ENCODE assay signal across 18 mouse cellular contexts in genomic region chr8:82400376-82400775, GRCm38 (mm10). TPM values are rescaled to one million over a fixed set of nuclear protein-coding genes. Genes with fewer than 3 reads are reported as not detected.
DNase-seq lines count a peak whose midpoint lies in the region; ATAC-seq and TF ChIP-seq lines count a peak whose summit lies in the region.
"Had no signal": no experiment of that assay in that cellular context is flagged by ENCODE, and none has a peak within 500 bp of the region (broad histone marks: within the 10 kb centered on the region; RNA-seq: fewer than 3 reads in every experiment).

No protein-coding gene starts in this region.

- TF ChIP-seq EP300 in MEL (IDR thresholded peaks at IDR 0.05; ENCODE audit: low read depth in 1 of 2, low read length in 2 of 2), result no peak

- H3K4me3 ChIP-seq in heart, embryonic 15.5 days, result peak overlapping the region; percentile 20; the same call in 1 of the 2 replicates
- 0 out of 2 replicates have a peak overlapping the region, but pooled peaks have one; percentile 2 for H3K4me3 ChIP-seq in lung, embryonic 14.5 days (ENCODE audit: low read depth, low read length)
- no peak overlapping the region for H3K4me3 ChIP-seq in MEL (ENCODE audit: control insufficient read depth in 1 of 2, insufficient read depth in 1 of 2, low read depth in 2 of 2, low read length in 2 of 2)
- H3K4me3 ChIP-seq: layer of hippocampus, adult 2 months; limb, embryonic 10.5 days; midbrain, embryonic 12.5 days; neural tube, embryonic 15.5 days had no signal

- H3K27ac ChIP-seq in heart, embryonic 15.5 days, result no peak overlapping the region
- H3K27ac ChIP-seq in lung, embryonic 14.5 days (ENCODE audit: low read depth), result no peak overlapping the region
- H3K27ac ChIP-seq in MEL (ENCODE audit: control insufficient read depth, low read depth, low read length), result no peak overlapping the region
- H3K27ac ChIP-seq: layer of hippocampus, adult 2 months; limb, embryonic 10.5 days; midbrain, embryonic 12.5 days; neural tube, embryonic 15.5 days had no signal

- no peak for TF ChIP-seq POLR2A in MEL (IDR thresholded peaks at IDR 0.05; ENCODE audit: control insufficient read depth in 1 of 2, insufficient read depth in 1 of 2, low read depth in 1 of 2, low read length in 2 of 2, poor library complexity in 1 of 2)

- H3K4me1 ChIP-seq in heart, embryonic 15.5 days (replicated peaks), result peaks cover 11% of the 10 kb centered on the region
- H3K4me1 ChIP-seq in lung, embryonic 14.5 days (ENCODE audit: insufficient read depth), result 0 out of 2 replicates have a peak, but pooled peaks cover 5% of the 10 kb centered on the region
- H3K4me1 ChIP-seq in MEL (ENCODE audit: control insufficient read depth in 1 of 2, insufficient read depth in 2 of 2, low read length in 2 of 2), result peaks cover 2% of the 10 kb centered on the region in 2 experiments; a peak in 2 of 4 replicates

- WGBS in heart, embryonic 15.5 days, result 20% methylated on average over 2 of the region's 2 CpGs
- WGBS in lung, embryonic 14.5 days, result 2% methylated on average over 2 of the region's 2 CpGs

- H3K4me2 ChIP-seq in heart, embryonic 15.5 days, result peak overlapping the region; percentile 33
- H3K4me2 ChIP-seq in lung, embryonic 14.5 days, result peak overlapping the region; percentile 50
- H3K4me2 ChIP-seq: midbrain, embryonic 12.5 days; neural tube, embryonic 15.5 days had no signal

- no peaks in the 10 kb centered on the region for H3K36me3 ChIP-seq in heart, embryonic 15.5 days
- no peaks in the 10 kb centered on the region for H3K36me3 ChIP-seq in lung, embryonic 14.5 days (ENCODE audit: insufficient read depth)
- H3K36me3 ChIP-seq in MEL (ENCODE audit: control insufficient read depth in 1 of 2, insufficient read depth in 2 of 2, low read length in 2 of 2), result peaks cover 0 to 4% of the 10 kb centered on the region in 2 experiments; a peak in 2 of 4 replicates
- H3K36me3 ChIP-seq: limb, embryonic 10.5 days; midbrain, embryonic 12.5 days; neural tube, embryonic 15.5 days had no signal

- no peak for TF ChIP-seq CTCF in lung, embryonic 14.5 days (IDR thresholded peaks at IDR 0.05; ENCODE audit: low read depth)
- TF ChIP-seq CTCF in MEL (IDR thresholded peaks at IDR 0.05 in 2 of 3, conservative IDR thresholded peaks at IDR 0.05 in 1 of 3; ENCODE audit: control insufficient read depth in 1 of 3, insufficient read depth in 1 of 3, low read depth in 2 of 3, low read length in 3 of 3, poor library complexity in 1 of 3, severe bottlenecking in 1 of 3), result no peak

- ATAC-seq in heart, embryonic 15.5 days (replicated peaks; ENCODE audit: insufficient number of reproducible peaks, insufficient read depth, low FRiP score, low read depth), result no peak
- no peak for ATAC-seq in lung, embryonic 14.5 days (ENCODE audit: insufficient read depth)
- ATAC-seq: hindbrain, embryonic 16.5 days; lung, postnatal 0 days; Patski had no signal

- TF ChIP-seq RAD21 in MEL (IDR thresholded peaks at IDR 0.05; ENCODE audit: low read depth, low read length), result no peak

- H3K79me2 ChIP-seq in MEL (ENCODE audit: control insufficient read depth, insufficient read depth, low read length, poor library complexity), result no peaks in the 10 kb centered on the region

- H3K27me3 ChIP-seq in heart, embryonic 15.5 days, result no peaks in the 10 kb centered on the region
- no peaks in the 10 kb centered on the region for H3K27me3 ChIP-seq in lung, embryonic 14.5 days (ENCODE audit: insufficient read depth, low read length)
- H3K27me3 ChIP-seq in MEL (ENCODE audit: control insufficient read depth in 1 of 2, insufficient read depth in 2 of 2, low read length in 2 of 2), result no peaks in the 10 kb centered on the region
- H3K27me3 ChIP-seq: midbrain, embryonic 12.5 days; neural tube, embryonic 15.5 days; Patski had no signal

- no peak overlapping the region for H3K9ac ChIP-seq in heart, embryonic 15.5 days
- no peak overlapping the region for H3K9ac ChIP-seq in lung, embryonic 14.5 days
- H3K9ac ChIP-seq in MEL (ENCODE audit: control insufficient read depth, low read depth, low read length, poor library complexity, severe bottlenecking), result no peak overlapping the region
- H3K9ac ChIP-seq: midbrain, embryonic 12.5 days; neural tube, embryonic 15.5 days had no signal

- no peaks in the 10 kb centered on the region for H3K9me3 ChIP-seq in heart, embryonic 15.5 days (replicated peaks)
- H3K9me3 ChIP-seq in lung, embryonic 14.5 days (ENCODE audit: low read depth, low read length), result no peaks in the 10 kb centered on the region
- no peaks in the 10 kb centered on the region for H3K9me3 ChIP-seq in MEL (replicated peaks; ENCODE audit: insufficient read depth, low read length)
- H3K9me3 ChIP-seq: limb, embryonic 10.5 days; midbrain, embryonic 12.5 days; neural tube, embryonic 15.5 days had no signal

- DNase-seq in heart, adult 8-10 months (ENCODE audit: low spot score), result no peak
- DNase-seq in lung, embryonic 14.5 days, result no peak
- no peak for DNase-seq in lung, postnatal 4 days
- DNase-seq in MEL (ENCODE audit: low read depth, low spot score) (no peak), adipocyte (ENCODE audit: low spot score) (no peak)
- peak; percentile 21 for DNase-seq in induced T-regulatory cell, adult 2 months (ENCODE audit: low read depth)
- DNase-seq: cerebellum, adult 11 months; cerebellum, postnatal 25 days; gastrocnemius, postnatal 36 days; thymus, postnatal 14 days had no signal

TF ChIP-seq in MEL, 35 proteins besides CTCF, POLR2A, EP300 and RAD21:
- no peak for TF ChIP-seq ZMIZ1 (IDR thresholded peaks at IDR 0.05; ENCODE audit: low read depth, low read length)
- 0 out of 2 replicates have a peak, but pooled peaks have one; percentile 53 for TF ChIP-seq GATA1 (IDR thresholded peaks at IDR 0.05; ENCODE audit: low read depth, low read length)

RNA-seq across cellular contexts. Expression of gene Il15, which starts 2.6 kb away (rescaled TPM):
- polyA plus RNA-seq in heart, embryonic 15.5 days (2015; fragmentation: Nextera tagmentation; extraction: Ambion mirVana), result 15.1 and 15.6 TPM in 2 replicates
- 10 to 100 TPM; 42.2 to 51.6 (median 48.0) TPM for total RNA-seq in heart, adult 8-10 months (2022)
- polyA plus RNA-seq in lung, embryonic 14.5 days (2014; fragmentation: Nextera tagmentation; extraction: Ambion mirVana), result 10.3 and 12.8 TPM in 2 replicates
- total RNA-seq in MEL (2012; rRNA removed), result not detected in 2 replicates
- polyA plus RNA-seq in MEL (2012; ENCODE audit: insufficient read depth in 1 of 2, insufficient read length in 2 of 2, low read depth in 1 of 2, low replicate concordance in 2 of 2, missing spikeins in 1 of 2), result not detected

Comparison
In these comparisons a context has a peak if more than half of its experiments do, and no peak if none do; other contexts are left out.
1. H3K4me3 ChIP-seq: peak in heart, embryonic 15.5 days (single experiment) and lung, embryonic 14.5 days (single experiment); none in MEL (0 of 2).
2. RNA of gene Il15, which starts 2.6 kb away (polyA plus RNA-seq): 15.1 to 15.6 TPM in heart, embryonic 15.5 days and 10.3 to 12.8 TPM in lung, embryonic 14.5 days; not detected in MEL; every median in the first group is over 10 times any median in the second.